Comparison of ENCODE assay signal across 8 mouse cellular contexts in genomic region chr6:3399340-3400068, GRCm38 (mm10). TPM values are rescaled to one million over a fixed set of nuclear protein-coding genes. Genes with fewer than 3 reads are reported as not detected.
A peak's percentile ranks its signal among the peaks of the same experiment; 100 is the strongest.
DNase-seq lines count a peak whose midpoint lies in the region; ATAC-seq and TF ChIP-seq lines count a peak whose summit lies in the region.
"Not testable (repeated sequence)": the region's sequence is repeated elsewhere in the genome, so short reads cannot be mapped to it uniquely, and the experiment has no call there.

Gene Samd9l (minus strand): TSS chr6:3399572.

- not testable (repeated sequence) for TF ChIP-seq CTCF in small intestine, adult 2 months (IDR thresholded peaks at IDR 0.05; ENCODE audit: extremely low read depth, insufficient read length, insufficient replicate concordance, low read depth, low read length)

- ATAC-seq in embryonic facial prominence, embryonic 13.5 days (ENCODE audit: insufficient number of reproducible peaks, insufficient read depth, low FRiP score, low TSS enrichment, low read depth) = not testable (repeated sequence)

- H3K9ac ChIP-seq in embryonic facial prominence, embryonic 13.5 days = not testable (repeated sequence)

- 0 out of 2 replicates have a peak within 1 kb of the TSS, but pooled peaks have one; percentile 18 for H3K4me3 ChIP-seq in embryonic facial prominence, embryonic 13.5 days
- peak within 1 kb of the TSS; percentile 89 for H3K4me3 ChIP-seq in megakaryocyte, embryonic 14.5 days (replicated peaks)
- H3K4me3 ChIP-seq in small intestine, adult 2 months (ENCODE audit: low read depth, low read length) = not testable (repeated sequence)

- whole genome bisulfite sequencing in embryonic facial prominence, embryonic 13.5 days = 41% methylated on average over 4 of the region's 4 CpGs
- WGBS in small intestine, adult 2 months = 21% methylated on average over 4 of the region's 4 CpGs

- not testable (repeated sequence) for H3K27ac ChIP-seq in embryonic facial prominence, embryonic 13.5 days
- peak within 1 kb of the TSS; percentile 31; the same call in 1 of the 2 replicates for H3K27ac ChIP-seq in small intestine, adult 2 months (ENCODE audit: insufficient read depth, low read depth, low read length)

- not testable (repeated sequence) for H3K4me1 ChIP-seq in embryonic facial prominence, embryonic 13.5 days; small intestine, adult 2 months (ENCODE audit: control insufficient read depth, insufficient read depth, insufficient read length, low read length)
- H3K4me1 ChIP-seq in megakaryocyte, embryonic 14.5 days = peaks cover 22% of the 10 kb centered on the region

- DNase-seq in adrenal gland, adult 18-20 months (ENCODE audit: low spot score in 2 of 2) = peak; percentile 62 to 65
- peak; percentile 87 to 89 for DNase-seq in heart, adult 9 months (ENCODE audit: low spot score in 2 of 2)
- peak; percentile 92 to 93 for DNase-seq in kidney, adult 8-10 months
- peak; percentile 15 to 51 for DNase-seq in left cerebral cortex, postnatal 36 days (ENCODE audit: low spot score in 2 of 2)
- peak; percentile 65 to 71 for DNase-seq in urinary bladder, postnatal 36 days (ENCODE audit: low spot score in 2 of 2)

- not testable (repeated sequence) for H3K9me3 ChIP-seq in embryonic facial prominence, embryonic 13.5 days; megakaryocyte, embryonic 14.5 days

- not testable (repeated sequence) for H3K36me3 ChIP-seq in embryonic facial prominence, embryonic 13.5 days; megakaryocyte, embryonic 14.5 days (replicated peaks; ENCODE audit: low read length); small intestine, adult 2 months (ENCODE audit: control insufficient read depth, insufficient read depth, low read length)

- not testable (repeated sequence) for H3K27me3 ChIP-seq in embryonic facial prominence, embryonic 13.5 days; megakaryocyte, embryonic 14.5 days (replicated peaks); small intestine, adult 2 months (ENCODE audit: control insufficient read depth, insufficient read depth, low read length)

- intact Hi-C loops in left cerebral cortex, postnatal 36 days (cut with DNase I) = not testable (repeated sequence)

- not testable (repeated sequence) for H3K4me2 ChIP-seq in embryonic facial prominence, embryonic 13.5 days

- not testable (repeated sequence) for TF ChIP-seq POLR2A in small intestine, adult 2 months (IDR thresholded peaks at IDR 0.05; ENCODE audit: low read depth, low read length)

RNA-seq across cellular contexts. Expression of gene Samd9l, which starts in this region (rescaled TPM):
- total RNA-seq in adrenal gland, adult 18-20 months (2021) = 1 to 10 TPM; 7.0 to 9.9 TPM
- 1.1 and 1.3 TPM in 2 replicates for polyA plus RNA-seq in embryonic facial prominence, embryonic 13.5 days (2015; fragmentation: Nextera tagmentation; extraction: Ambion mirVana)
- total RNA-seq in left cerebral cortex, postnatal 36 days (2021) = 1 to 10 TPM; 3.6 to 4.9 TPM
- 0.70 TPM in 1 of 2 replicates, not detected in the other for polyA plus RNA-seq in megakaryocyte, embryonic 14.5 days (2012; ENCODE audit: insufficient read depth, low replicate concordance)
- polyA plus RNA-seq in small intestine, adult 2 months (2012; rRNA removed) = 0.34 and 1.0 TPM in 2 replicates

Comparison
In these comparisons a context has a peak if more than half of its experiments do, and no peak if none do; other contexts are left out.
1. DNase-seq: peak in every context shown above with its lines; median percentile 92 in kidney, adult 8-10 months; 88 in heart, adult 9 months; 68 in urinary bladder, postnatal 36 days; 64 in adrenal gland, adult 18-20 months; 33 in left cerebral cortex, postnatal 36 days.